Mouse (Mus musculus): ENCODE data around the gene F5. TPM values are rescaled to one million over a fixed set of nuclear protein-coding genes. Genes with fewer than 3 reads are reported as not detected.

The F5 gene
- 0.43 and 0.44 TPM in 2 replicates for polyA plus RNA-seq (2015; fragmentation: Nextera tagmentation; extraction: Ambion mirVana)

DNA sequence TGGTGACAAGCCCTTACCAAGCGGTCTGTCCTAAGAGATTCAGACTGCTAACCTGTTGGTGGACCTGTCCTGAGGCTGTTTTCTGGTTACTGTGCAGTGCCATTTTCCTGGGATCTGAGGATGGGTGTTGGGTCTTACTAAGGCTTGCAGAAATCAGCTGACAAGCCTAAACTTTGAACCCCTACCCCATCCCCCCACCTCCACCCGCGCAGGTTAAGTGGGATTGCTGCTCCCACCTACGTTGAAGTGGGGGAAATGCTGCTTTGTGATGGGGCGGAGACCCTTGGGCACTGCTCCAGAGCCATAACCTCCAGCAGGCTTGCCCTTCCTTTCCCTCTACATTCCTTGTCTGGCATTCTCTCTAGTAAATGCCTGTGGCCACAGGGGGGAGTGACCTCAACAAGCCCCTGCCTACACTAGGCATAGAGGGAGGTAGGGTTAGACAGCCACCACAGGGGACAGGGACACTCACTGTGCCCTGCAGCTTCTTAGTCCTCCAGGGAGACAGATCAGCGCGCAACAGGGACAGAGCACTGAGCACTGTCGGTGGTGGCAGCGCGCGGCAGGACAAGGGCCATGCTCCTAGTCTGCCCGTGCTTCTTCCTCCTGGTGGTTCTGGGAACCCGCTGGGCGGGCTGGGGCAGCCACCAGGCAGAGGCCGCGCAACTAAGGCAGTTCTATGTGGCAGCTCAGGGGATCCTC lies at the start of gene F5:
F5 (plus strand) TSS at position 452 of the 702 bp plus-strand sequence.
- 11% methylated on average over 16 of the region's 16 CpGs for WGBS
- H3K36me3 ChIP-seq: no peaks in the 10 kb centered on the region
- H3K27ac ChIP-seq: no peak within 1 kb of the TSS
- H3K9ac ChIP-seq: no peak within 1 kb of the TSS
- no peak within 1 kb of the TSS for H3K4me3 ChIP-seq (replicated peaks)
- no peaks in the 10 kb centered on the region for H3K27me3 ChIP-seq (replicated peaks)
- no peaks in the 10 kb centered on the region for H3K9me3 ChIP-seq
- peak within 1 kb of the TSS; percentile 39 for H3K4me2 ChIP-seq (replicated peaks)
- ATAC-seq: peak; percentile 49
- H3K4me1 ChIP-seq (replicated peaks): 0 out of 2 replicates have a peak, but pooled peaks cover 5% of the 10 kb centered on the region

- no peak for ATAC-seq
- Histone ChIP-seq H3K9ac (no peak overlapping the region), H3K4me2 (replicated peaks) (no peak overlapping the region), H3K9me3 (no peaks in the 10 kb centered on the region), H3K27ac (no peak overlapping the region), H3K4me1 (replicated peaks) (no peaks in the 10 kb centered on the region), H3K36me3 (no peaks in the 10 kb centered on the region), H3K27me3 (replicated peaks) (no peaks in the 10 kb centered on the region), H3K4me3 (replicated peaks) (no peak overlapping the region)
- WGBS: 82% methylated on average over 2 of the region's 2 CpGs
These were observed 41.9 kb upstream of the F5 start for GRCm38 (mm10) chr1:164109763-164110162.

- no peak overlapping the region for H3K27ac ChIP-seq
- H3K36me3 ChIP-seq: no peaks in the 10 kb centered on the region
- H3K27me3 ChIP-seq (replicated peaks): no peaks in the 10 kb centered on the region
- H3K9ac ChIP-seq: no peak overlapping the region
- WGBS: 94% methylated on average over 9 of the region's 9 CpGs
- no peaks in the 10 kb centered on the region for H3K4me1 ChIP-seq (replicated peaks)
- no peaks in the 10 kb centered on the region for H3K9me3 ChIP-seq
- H3K4me3 ChIP-seq (replicated peaks): no peak overlapping the region
- ATAC-seq: no peak
- no peak overlapping the region for H3K4me2 ChIP-seq (replicated peaks)
These were observed 40.9 kb upstream of the F5 start for GRCm38 (mm10) chr1:164110591-164111329.

DNA sequence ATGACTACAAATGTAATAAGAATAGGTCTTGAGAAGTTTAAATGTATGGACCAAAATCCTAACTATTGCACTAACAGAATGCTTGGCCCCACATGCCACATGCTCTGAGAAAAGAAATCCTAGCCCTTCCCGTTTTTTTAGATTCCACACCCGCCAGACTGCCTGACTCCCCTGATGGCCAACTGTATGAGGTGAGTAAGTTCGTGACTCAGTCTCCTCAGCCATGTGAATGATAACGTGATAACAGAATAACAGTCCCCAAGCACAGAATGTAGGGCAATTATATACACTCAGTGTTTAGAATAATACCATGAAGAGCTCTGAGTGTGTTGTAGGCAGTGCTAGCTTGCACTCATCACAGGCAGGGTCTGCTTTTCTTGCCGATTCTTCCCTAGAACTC lies 37.4 kb upstream of the F5 start:
- no peak overlapping the region for H3K27ac ChIP-seq
- no peaks in the 10 kb centered on the region for H3K9me3 ChIP-seq
- ATAC-seq: no peak
- no peaks in the 10 kb centered on the region for H3K36me3 ChIP-seq
- no peaks in the 10 kb centered on the region for H3K4me1 ChIP-seq (replicated peaks)
- H3K4me2 ChIP-seq (replicated peaks): no peak overlapping the region
- 76% methylated on average over 5 of the region's 5 CpGs for WGBS
- no peaks in the 10 kb centered on the region for H3K27me3 ChIP-seq (replicated peaks)
- no peak overlapping the region for H3K9ac ChIP-seq
- H3K4me3 ChIP-seq (replicated peaks): no peak overlapping the region

DNA sequence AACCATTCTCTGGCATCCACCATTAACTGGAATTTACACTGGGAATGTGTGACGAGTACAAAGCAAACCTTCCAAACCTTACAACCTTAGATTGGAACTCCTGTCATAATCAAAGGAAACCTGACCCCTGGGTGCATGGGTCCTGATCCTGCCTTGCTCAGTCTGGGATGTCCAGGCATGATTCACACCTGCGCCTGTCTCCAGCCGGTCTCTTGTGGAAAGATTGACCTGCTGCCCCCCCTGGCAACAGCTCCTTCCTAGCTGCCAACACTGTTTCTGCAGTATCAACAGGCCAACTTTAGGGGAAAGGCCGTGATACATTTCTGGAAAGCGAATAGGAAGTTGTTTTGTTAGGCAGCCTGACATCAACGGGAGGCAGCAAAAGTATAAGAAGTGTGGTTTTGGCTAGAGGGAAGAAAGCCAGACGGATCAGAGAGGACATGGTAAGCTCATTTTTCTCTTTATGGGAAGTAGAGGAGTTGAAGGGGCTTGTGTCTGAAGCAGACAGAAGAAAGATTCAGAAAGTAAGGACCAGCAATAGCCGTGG lies 36.6 kb upstream of the F5 start, which contains the start of gene Selp:
Selp (plus strand) TSS at position 318 of the 547 bp plus-strand sequence.
- Histone ChIP-seq H3K27me3 (replicated peaks) (no peaks in the 10 kb centered on the region), H3K9ac (no peak within 1 kb of the TSS), H3K4me1 (replicated peaks) (no peaks in the 10 kb centered on the region), H3K4me2 (replicated peaks) (no peak within 1 kb of the TSS), H3K9me3 (no peaks in the 10 kb centered on the region), H3K36me3 (no peaks in the 10 kb centered on the region), H3K27ac (no peak within 1 kb of the TSS), H3K4me3 (replicated peaks) (no peak within 1 kb of the TSS)
- 70% methylated on average over 8 of the region's 8 CpGs for WGBS
- ATAC-seq: no peak

- ATAC-seq: no peak
- no peak overlapping the region for H3K27ac ChIP-seq
- no peaks in the 10 kb centered on the region for H3K27me3 ChIP-seq (replicated peaks)
- H3K9me3 ChIP-seq: no peaks in the 10 kb centered on the region
- H3K4me1 ChIP-seq (replicated peaks): no peaks in the 10 kb centered on the region
- H3K4me3 ChIP-seq (replicated peaks): no peak overlapping the region
- H3K9ac ChIP-seq: no peak overlapping the region
- no peaks in the 10 kb centered on the region for H3K36me3 ChIP-seq
- no peak overlapping the region for H3K4me2 ChIP-seq (replicated peaks)
- 88% methylated on average over 6 of the region's 6 CpGs for WGBS
These were observed 36.0 kb upstream of the F5 start for GRCm38 (mm10) chr1:164115647-164116046.

- 89% methylated on average over 6 of the region's 6 CpGs for WGBS
- Histone ChIP-seq H3K4me2 (replicated peaks) (no peak overlapping the region), H3K36me3 (no peaks in the 10 kb centered on the region), H3K9ac (no peak overlapping the region), H3K27ac (no peak overlapping the region), H3K27me3 (replicated peaks) (no peaks in the 10 kb centered on the region), H3K9me3 (no peaks in the 10 kb centered on the region), H3K4me1 (replicated peaks) (no peaks in the 10 kb centered on the region), H3K4me3 (replicated peaks) (no peak overlapping the region)
- ATAC-seq: no peak
These were observed 33.8 kb upstream of the F5 start for GRCm38 (mm10) chr1:164117869-164118268.

GRCm38 (mm10) chr1:164119892-164120776 lies 31.5 kb upstream of the F5 start:
- no peak overlapping the region for H3K27ac ChIP-seq
- no peaks in the 10 kb centered on the region for H3K27me3 ChIP-seq (replicated peaks)
- no peak overlapping the region for H3K4me3 ChIP-seq (replicated peaks)
- H3K4me2 ChIP-seq (replicated peaks): no peak overlapping the region
- no peak overlapping the region for H3K9ac ChIP-seq
- H3K4me1 ChIP-seq (replicated peaks): no peaks in the 10 kb centered on the region
- peak; percentile 70 for ATAC-seq
- H3K36me3 ChIP-seq: no peaks in the 10 kb centered on the region
- no peaks in the 10 kb centered on the region for H3K9me3 ChIP-seq
- 65% methylated on average over 3 of the region's 3 CpGs for WGBS

GRCm38 (mm10) chr1:164120777-164121158 lies 30.9 kb upstream of the F5 start:
- H3K4me2 ChIP-seq (replicated peaks): no peak overlapping the region
- 78% methylated on average over 3 of the region's 3 CpGs for WGBS
- no peak overlapping the region for H3K27ac ChIP-seq
- no peak for ATAC-seq
- no peaks in the 10 kb centered on the region for H3K36me3 ChIP-seq
- H3K9me3 ChIP-seq: no peaks in the 10 kb centered on the region
- H3K4me3 ChIP-seq (replicated peaks): no peak overlapping the region
- no peaks in the 10 kb centered on the region for H3K4me1 ChIP-seq (replicated peaks)
- H3K9ac ChIP-seq: no peak overlapping the region
- H3K27me3 ChIP-seq (replicated peaks): no peaks in the 10 kb centered on the region

DNA sequence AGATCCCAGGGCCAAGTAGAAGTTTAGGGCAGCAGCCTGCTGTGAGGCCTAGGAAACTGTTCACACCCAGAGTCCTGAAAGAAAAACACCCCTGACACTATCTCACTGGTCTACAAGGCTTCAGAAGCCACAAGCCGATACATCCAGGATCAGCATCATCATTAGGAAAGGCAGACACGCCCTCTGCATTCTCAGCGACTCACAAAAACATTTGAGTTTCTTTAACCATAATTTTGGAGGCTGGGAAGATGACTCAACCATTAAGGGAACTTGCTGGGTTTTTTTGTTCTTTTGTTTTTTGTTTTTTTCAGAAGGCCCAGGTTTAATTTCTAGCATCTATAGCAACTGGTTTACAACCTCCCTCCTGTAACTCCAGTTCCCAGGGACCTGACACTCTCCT lies 27.8 kb upstream of the F5 start:
- no peak overlapping the region for H3K4me2 ChIP-seq (replicated peaks)
- WGBS: 59% methylated on average over 3 of the region's 3 CpGs
- H3K36me3 ChIP-seq: no peaks in the 10 kb centered on the region
- no peak overlapping the region for H3K27ac ChIP-seq
- no peak overlapping the region for H3K4me3 ChIP-seq (replicated peaks)
- no peak for ATAC-seq
- H3K9ac ChIP-seq: no peak overlapping the region
- H3K9me3 ChIP-seq: no peaks in the 10 kb centered on the region
- no peaks in the 10 kb centered on the region for H3K27me3 ChIP-seq (replicated peaks)
- H3K4me1 ChIP-seq (replicated peaks): no peaks in the 10 kb centered on the region

- Histone ChIP-seq H3K9me3 (no peaks in the 10 kb centered on the region), H3K4me1 (replicated peaks) (no peaks in the 10 kb centered on the region), H3K27ac (no peak overlapping the region), H3K36me3 (no peaks in the 10 kb centered on the region), H3K4me2 (replicated peaks) (no peak overlapping the region), H3K9ac (no peak overlapping the region), H3K4me3 (replicated peaks) (no peak overlapping the region), H3K27me3 (replicated peaks) (no peaks in the 10 kb centered on the region)
- 68% methylated on average over 3 of the region's 3 CpGs for WGBS
- ATAC-seq: no peak
These were observed 21.6 kb upstream of the F5 start for GRCm38 (mm10) chr1:164130013-164130412.

GRCm38 (mm10) chr1:164132609-164133008 lies 19.0 kb upstream of the F5 start:
- Histone ChIP-seq H3K27ac (no peak overlapping the region), H3K4me2 (replicated peaks) (no peak overlapping the region), H3K27me3 (replicated peaks) (no peaks in the 10 kb centered on the region), H3K9me3 (no peaks in the 10 kb centered on the region), H3K36me3 (no peaks in the 10 kb centered on the region), H3K4me3 (replicated peaks) (no peak overlapping the region), H3K4me1 (replicated peaks) (no peaks in the 10 kb centered on the region), H3K9ac (no peak overlapping the region)
- 59% methylated on average over 1 of the region's 1 CpGs for WGBS
- ATAC-seq: no peak
